Mouse (Mus musculus): ENCODE results near the gene Ube2e1.

DNA sequence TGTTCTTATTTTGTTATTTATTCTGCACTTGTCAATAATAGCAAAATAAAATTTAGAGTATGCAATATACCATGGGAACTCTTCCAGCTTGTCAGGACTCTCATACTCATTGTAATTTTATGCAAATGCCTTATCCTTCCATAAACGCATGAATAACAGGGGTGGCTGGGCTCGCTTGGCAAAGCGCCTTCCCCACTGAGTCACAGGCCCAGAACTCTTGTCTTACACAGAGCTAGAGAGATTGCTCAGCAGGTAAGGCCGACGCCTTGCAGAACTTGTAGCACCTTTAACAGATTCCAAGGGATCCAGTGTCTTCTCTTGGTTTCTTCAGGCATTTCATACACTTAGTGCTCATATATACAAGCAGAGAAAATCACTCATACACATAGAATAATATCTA, 51.3 kb downstream of the Ube2e1 start:
- TF ChIP-seq CTCF (IDR thresholded peaks at IDR 0.05; ENCODE audit: control insufficient read depth, insufficient read depth, insufficient read length) = no peak
- TF ChIP-seq USF1 (IDR thresholded peaks at IDR 0.05; ENCODE audit: low read depth) = no peak
- no peak for TF ChIP-seq MAX (IDR thresholded peaks at IDR 0.05)

Measured in C2C12 (cell line).